Mouse (Mus musculus) stomach, embryonic 16.5 days (tissue): ENCODE measurements at regions not wholly inside any gene's neighbourhood (a gene's known extent, or its start where the extent isn't known, plus 50 kb on each side); places are given as distances from the start of the nearest gene placed in this dataset.
"Not testable (repeated sequence)": the region's sequence is repeated elsewhere in the genome, so short reads cannot be mapped to it uniquely, and the experiment has no call there.

Experiments
- ATAC-seq: fragments of 200-750 bp; cut with Nextera tagmentation; 2 replicates; pipeline ENCODE4 v1.8.0; 2017; ENCODE audit warnings: moderate number of reproducible peaks, moderate TSS enrichment; ENCODE audit not compliant: insufficient read depth, low FRiP score
- H3K27ac ChIP-seq: fragments of 300-500 bp; sonication (generic); 2 replicates; pipeline ENCODE4 v1.5.1; 2014; ENCODE audit warnings: low read length
- H3K27me3 ChIP-seq: fragments of 300-500 bp; sonication (generic); 2 replicates; pipeline ENCODE4 v1.6.1; 2014; ENCODE audit warnings: low read length, control low read depth, mixed read lengths; ENCODE audit not compliant: control insufficient read depth, insufficient read depth
- H3K36me3 ChIP-seq: fragments of 300-500 bp; sonication (generic); 2 replicates; pipeline ENCODE4 v1.6.1; 2014; ENCODE audit warnings: low read length; ENCODE audit not compliant: control insufficient read depth, insufficient read depth
- H3K4me1 ChIP-seq: fragments of 300-500 bp; sonication (generic); 2 replicates; pipeline ENCODE4 v1.6.1; 2014; ENCODE audit warnings: low read length, control low read depth, mixed read lengths; ENCODE audit not compliant: control insufficient read depth, insufficient read depth
- H3K4me2 ChIP-seq: fragments of 300-500 bp; sonication (generic); 2 replicates; pipeline ENCODE4 v1.6.1; 2014; ENCODE audit warnings: low read depth, low read length, mixed read lengths
- H3K4me3 ChIP-seq: fragments of 300-500 bp; sonication (generic); replicated peaks from 2 replicates; pipeline ENCODE4 v1.5.1; 2014; ENCODE audit warnings: mild to moderate bottlenecking, low read length
- H3K9ac ChIP-seq: fragments of 300-500 bp; sonication (generic); 2 replicates; pipeline ENCODE4 v1.6.1; 2014; ENCODE audit warnings: low read length
- H3K9me3 ChIP-seq: fragments of 300-500 bp; sonication (generic); replicated peaks from 2 replicates; pipeline ENCODE4 v1.6.1; 2016; ENCODE audit warnings: low read length, control low read depth; ENCODE audit not compliant: control insufficient read depth
- WGBS: fragments of 180-500 bp; shearing (Covaris S2); extraction: QIAGEN DNeasy Blood & Tissue Kit; methylation state at CpG from one replicate; pipeline ENCODE4 v1.1.7; 2014; 5-methylcytosine and 5-hydroxymethylcytosine counted together

GRCm38 (mm10) chr8:30063148-30063547 lies 2615.7 kb downstream of the Poteg start:
- 56% methylated on average over 3 of the region's 3 CpGs for WGBS
- Histone ChIP-seq H3K9ac (no peak overlapping the region), H3K27ac (no peak overlapping the region), H3K27me3 (no peaks in the 10 kb centered on the region), H3K4me1 (no peaks in the 10 kb centered on the region), H3K4me3 (no peak overlapping the region), H3K4me2 (no peak overlapping the region), H3K9me3 (no peaks in the 10 kb centered on the region), H3K36me3 (no peaks in the 10 kb centered on the region)
- no peak for ATAC-seq

GRCm38 (mm10) chr8:30077726-30078125 lies 2630.3 kb downstream of the Poteg start:
- ATAC-seq = no peak
- no peak overlapping the region for H3K4me2 ChIP-seq
- H3K36me3 ChIP-seq = no peaks in the 10 kb centered on the region
- H3K4me1 ChIP-seq = no peaks in the 10 kb centered on the region
- no peak overlapping the region for H3K4me3 ChIP-seq
- no peak overlapping the region for H3K9ac ChIP-seq
- H3K27ac ChIP-seq = no peak overlapping the region
- no peaks in the 10 kb centered on the region for H3K27me3 ChIP-seq
- H3K9me3 ChIP-seq = no peaks in the 10 kb centered on the region

- H3K4me1 ChIP-seq = no peaks in the 10 kb centered on the region
- no peak overlapping the region for H3K9ac ChIP-seq
- H3K9me3 ChIP-seq = no peaks in the 10 kb centered on the region
- H3K36me3 ChIP-seq = no peaks in the 10 kb centered on the region
- no peak overlapping the region for H3K4me2 ChIP-seq
- H3K27me3 ChIP-seq = no peaks in the 10 kb centered on the region
- 77% methylated on average over 3 of the region's 3 CpGs for whole genome bisulfite sequencing
- ATAC-seq = no peak
- H3K4me3 ChIP-seq = no peak overlapping the region
- no peak overlapping the region for H3K27ac ChIP-seq
These were observed 2680.3 kb downstream of the Poteg start for GRCm38 (mm10) chr8:30127766-30128165.

GRCm38 (mm10) chr8:30134999-30135398 lies 2687.5 kb downstream of the Poteg start:
- no peaks in the 10 kb centered on the region for H3K36me3 ChIP-seq
- ATAC-seq = no peak
- no peak overlapping the region for H3K27ac ChIP-seq
- no peaks in the 10 kb centered on the region for H3K9me3 ChIP-seq
- no peak overlapping the region for H3K9ac ChIP-seq
- WGBS = 79% methylated on average over 6 of the region's 6 CpGs
- H3K4me2 ChIP-seq = no peak overlapping the region
- no peaks in the 10 kb centered on the region for H3K27me3 ChIP-seq
- H3K4me1 ChIP-seq = no peaks in the 10 kb centered on the region
- no peak overlapping the region for H3K4me3 ChIP-seq

- Histone ChIP-seq H3K36me3 (no peaks in the 10 kb centered on the region), H3K27me3 (no peaks in the 10 kb centered on the region), H3K9ac (no peak overlapping the region), H3K4me1 (no peaks in the 10 kb centered on the region), H3K9me3 (no peaks in the 10 kb centered on the region), H3K27ac (no peak overlapping the region), H3K4me3 (no peak overlapping the region), H3K4me2 (no peak overlapping the region)
- no peak for ATAC-seq
- 48% methylated on average over 2 of the region's 2 CpGs for WGBS
These were observed 2703.8 kb downstream of the Poteg start for GRCm38 (mm10) chr8:30151181-30151844.

- Histone ChIP-seq H3K27ac (no peak overlapping the region), H3K4me2 (no peak overlapping the region), H3K27me3 (no peaks in the 10 kb centered on the region), H3K9me3 (no peaks in the 10 kb centered on the region), H3K36me3 (no peaks in the 10 kb centered on the region), H3K4me3 (no peak overlapping the region), H3K9ac (no peak overlapping the region), H3K4me1 (no peaks in the 10 kb centered on the region)
- ATAC-seq = no peak
- 58% methylated on average over 4 of the region's 4 CpGs for WGBS
These were observed 2705.5 kb downstream of the Poteg start for GRCm38 (mm10) chr8:30152921-30153320.

- H3K4me2 ChIP-seq = no peak overlapping the region
These were observed 2724.4 kb downstream of the Poteg start for GRCm38 (mm10) chr8:30171881-30172280.

GRCm38 (mm10) chr8:30202746-30203145 lies 2755.3 kb downstream of the Poteg start:
- H3K36me3 ChIP-seq, H3K4me3 ChIP-seq, H3K9me3 ChIP-seq, H3K27me3 ChIP-seq, H3K4me1 ChIP-seq, ATAC-seq, H3K27ac ChIP-seq, H3K4me2 ChIP-seq, H3K9ac ChIP-seq: not testable (repeated sequence)

More at GRCm38 (mm10) chr8:30171881-30172280, 2724.4 kb downstream of the Poteg start:
- no peaks in the 10 kb centered on the region for H3K36me3 ChIP-seq
- H3K9me3 ChIP-seq = no peaks in the 10 kb centered on the region
- no peaks in the 10 kb centered on the region for H3K4me1 ChIP-seq
- WGBS = 61% methylated on average over 1 of the region's 1 CpGs
- no peak overlapping the region for H3K27ac ChIP-seq
- no peaks in the 10 kb centered on the region for H3K27me3 ChIP-seq
- ATAC-seq = no peak
- no peak overlapping the region for H3K9ac ChIP-seq
- no peak overlapping the region for H3K4me3 ChIP-seq

GRCm38 (mm10) chr8:30227354-30227753 lies 2779.9 kb downstream of the Poteg start:
- WGBS = 83% methylated on average over 5 of the region's 5 CpGs
- H3K4me2 ChIP-seq = no peak overlapping the region
- H3K27me3 ChIP-seq = no peaks in the 10 kb centered on the region
- no peak overlapping the region for H3K9ac ChIP-seq
- no peaks in the 10 kb centered on the region for H3K9me3 ChIP-seq
- no peaks in the 10 kb centered on the region for H3K4me1 ChIP-seq
- no peaks in the 10 kb centered on the region for H3K36me3 ChIP-seq
- no peak overlapping the region for H3K27ac ChIP-seq
- H3K4me3 ChIP-seq = no peak overlapping the region
- no peak for ATAC-seq

GRCm38 (mm10) chr8:30233266-30233665 lies 2785.8 kb downstream of the Poteg start:
- H3K36me3 ChIP-seq = no peaks in the 10 kb centered on the region
- WGBS = 82% methylated on average over 1 of the region's 1 CpGs

More at GRCm38 (mm10) chr8:30233266-30233665, 2785.8 kb downstream of the Poteg start:
- H3K9me3 ChIP-seq = no peaks in the 10 kb centered on the region
- H3K27ac ChIP-seq = no peak overlapping the region
- H3K4me3 ChIP-seq = no peak overlapping the region
- no peaks in the 10 kb centered on the region for H3K4me1 ChIP-seq
- H3K27me3 ChIP-seq = no peaks in the 10 kb centered on the region
- H3K4me2 ChIP-seq = no peak overlapping the region
- ATAC-seq = no peak
- no peak overlapping the region for H3K9ac ChIP-seq
